Mouse (Mus musculus) brain, embryonic 14.5 days (tissue): ENCODE data around the gene Ctsz. TPM values are rescaled to one million over a fixed set of nuclear protein-coding genes. Genes with fewer than 3 reads are reported as not detected.

Experiments
- DNase-seq: peaks from one replicate; pipeline ENCODE4 v3.0.0-alpha.2; 2011; ENCODE audit warnings: low read depth
- CTCF ChIP-seq: fragments of 200-500 bp; IDR thresholded peaks from 2 replicates; pipeline ENCODE4 v1.5.1; 2012; ENCODE audit warnings: inconsistent platforms, mild to moderate bottlenecking, moderate library complexity, borderline replicate concordance; ENCODE audit not compliant: insufficient read depth, insufficient read length; ENCODE audit errors: extremely low read depth
- POLR2A ChIP-seq: fragments of 200-500 bp; IDR thresholded peaks from 2 replicates; pipeline ENCODE4 v1.6.1; 2012; ENCODE audit warnings: mild to moderate bottlenecking, inconsistent platforms, borderline replicate concordance; ENCODE audit not compliant: poor library complexity, insufficient read depth, insufficient read length, severe bottlenecking; ENCODE audit errors: extremely low read depth
- polyA plus RNA-seq: library from polyadenylated mRNA; depleted of rRNA; stranded (reverse); fragments of >200 nt; gene quantifications from 2 replicates; pipeline ENCODE4 v1.2.3, GENCODE M21; 2012; rRNA removed

Ctsz gene
- polyA plus RNA-seq, 1 experiment: 69.4 TPM

DNA sequence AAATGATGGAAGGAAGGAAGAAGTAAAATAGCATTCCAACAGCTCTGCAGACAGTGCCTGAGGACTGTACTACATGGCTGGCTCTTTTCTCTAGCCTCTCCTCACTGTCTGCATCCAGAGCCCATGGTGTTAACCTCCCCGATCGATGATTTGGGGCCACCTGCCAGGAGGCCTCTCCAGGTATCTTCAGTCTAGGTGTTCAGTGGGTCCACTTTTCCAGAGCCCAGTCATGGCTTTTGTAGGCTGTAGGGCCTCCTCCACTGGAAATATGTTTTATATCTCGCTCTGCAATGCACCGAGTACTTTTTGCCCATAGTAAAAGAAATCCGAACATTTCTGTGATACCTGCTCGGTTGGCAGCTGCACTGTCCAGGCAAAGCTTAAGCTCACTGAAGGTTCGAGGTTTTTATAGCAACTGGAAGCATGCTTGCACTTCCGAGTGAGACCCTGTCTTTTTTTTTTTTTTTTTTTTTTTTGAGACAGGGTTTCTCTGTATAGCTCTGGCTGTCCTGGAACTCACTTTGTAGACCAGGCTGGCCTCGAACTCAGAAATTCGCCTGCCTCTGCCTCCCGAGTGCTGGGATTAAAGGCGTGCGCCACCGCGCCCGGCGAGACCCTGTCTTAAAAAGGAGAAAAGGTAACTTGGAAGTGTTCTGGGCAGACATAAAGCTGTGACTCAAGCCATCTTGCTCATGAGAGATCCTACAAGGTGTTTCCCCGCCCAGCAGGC lies 23.7 kb downstream of the Ctsz start:
- DNase-seq: no peak
- TF ChIP-seq POLR2A: no peak
- no peak for TF ChIP-seq CTCF

DNA sequence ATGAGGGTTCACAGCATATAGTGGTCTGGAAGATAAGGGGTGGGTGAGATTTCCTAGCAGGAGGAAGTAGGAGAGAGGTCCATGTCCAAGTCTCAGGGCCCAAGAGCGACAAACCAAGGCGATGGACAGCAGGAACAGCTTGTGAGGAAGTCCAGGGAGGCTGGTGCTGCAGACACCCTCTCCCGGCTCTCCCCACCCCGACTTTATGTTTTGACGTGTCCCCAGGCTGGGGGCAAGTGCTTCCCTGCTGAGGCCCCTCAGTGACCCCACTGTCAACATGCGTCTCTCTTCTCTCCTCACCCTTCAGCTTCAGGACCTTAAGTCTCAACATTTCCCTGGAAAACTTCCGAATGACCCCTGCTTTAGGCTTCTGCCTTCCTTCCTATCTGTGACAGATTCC lies 25.7 kb downstream of the Ctsz start:
- TF ChIP-seq POLR2A (no peak), CTCF (no peak)
- DNase-seq: no peak

DNA sequence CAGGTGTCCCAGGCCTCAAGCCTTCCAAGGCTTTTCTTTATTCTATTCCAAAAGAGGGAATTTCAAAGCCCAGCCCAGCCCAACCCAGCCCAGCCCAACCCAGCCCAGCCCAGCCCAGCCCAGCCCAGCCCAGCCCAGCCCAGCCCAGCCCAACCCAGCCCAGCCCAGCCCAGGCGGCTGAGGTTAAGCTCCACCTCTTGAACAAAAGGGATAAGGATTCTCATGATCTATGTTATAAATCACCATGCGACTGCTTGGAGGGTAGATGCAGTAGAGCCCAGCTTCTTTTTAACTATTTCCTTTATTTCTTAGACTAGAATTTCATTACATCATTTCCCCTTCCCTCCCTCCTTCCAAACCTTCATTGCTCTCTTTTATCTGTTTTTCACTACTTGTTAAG lies 28.6 kb downstream of the Ctsz start:
- TF ChIP-seq POLR2A (no peak), CTCF (no peak)
- no peak for DNase-seq

DNA sequence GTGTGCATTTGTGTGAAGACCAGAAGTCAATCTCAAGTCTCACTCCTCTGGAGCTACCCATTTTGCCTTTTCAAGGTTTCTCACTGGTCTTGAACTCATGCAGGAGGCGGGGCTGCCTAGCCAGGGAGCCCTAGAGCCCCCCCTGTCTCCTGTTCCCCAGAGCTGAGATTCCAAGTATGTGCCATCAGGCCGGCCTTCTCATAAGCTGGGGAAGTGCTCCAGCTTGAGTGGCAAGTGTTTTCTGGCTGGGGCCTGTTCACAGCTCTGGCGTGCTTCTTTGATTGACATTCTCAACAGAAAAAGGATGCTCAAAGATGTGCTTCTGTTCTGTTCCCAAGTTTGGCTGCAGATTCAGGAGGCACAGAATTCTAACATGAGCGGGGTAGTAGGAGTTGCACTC lies 38.4 kb downstream of the Ctsz start:
- DNase-seq: no peak
- TF ChIP-seq POLR2A (no peak), CTCF (no peak)

DNA sequence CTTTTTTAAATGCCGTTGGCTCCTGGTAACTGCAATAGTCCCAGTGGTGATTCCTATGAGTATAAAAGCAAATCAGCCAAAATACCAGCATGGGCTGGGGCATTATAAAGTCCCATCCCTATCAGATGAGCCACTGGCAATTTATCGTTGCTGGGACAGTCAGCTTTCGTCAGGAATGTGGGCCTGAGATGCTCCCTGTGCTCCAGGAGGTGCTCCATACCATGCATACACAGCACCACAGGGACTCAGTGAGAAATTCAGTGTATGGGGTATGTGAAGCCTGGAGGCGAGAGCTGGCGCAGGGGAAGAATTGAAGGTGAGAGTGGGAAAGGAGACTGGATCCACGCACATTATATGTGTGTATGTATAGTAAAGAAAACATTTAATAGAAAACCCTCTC lies 41.0 kb downstream of the Ctsz start:
- DNase-seq: no peak
- TF ChIP-seq POLR2A (no peak), CTCF (no peak)

DNA sequence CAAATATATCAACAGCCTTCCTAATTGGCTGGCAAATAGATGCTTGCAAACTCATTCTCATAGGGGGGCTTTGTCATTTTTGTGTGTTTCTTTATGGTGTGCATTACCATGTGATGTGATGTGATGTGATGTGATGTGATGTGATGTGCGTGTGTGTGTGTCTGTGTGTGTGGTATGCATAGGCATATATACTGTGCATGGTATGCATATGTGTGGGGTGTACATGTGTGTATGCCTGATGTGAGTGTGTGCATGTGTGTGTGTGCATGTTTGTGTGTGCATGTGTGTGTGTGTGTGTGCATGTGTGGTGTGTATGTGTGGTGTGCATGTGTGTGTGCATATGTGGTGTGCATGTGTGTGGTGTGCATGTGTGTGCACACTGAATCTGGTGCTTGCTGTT lies 41.8 kb downstream of the Ctsz start:
- no peak for DNase-seq
- no peak for TF ChIP-seq CTCF
- no peak for TF ChIP-seq POLR2A

DNA sequence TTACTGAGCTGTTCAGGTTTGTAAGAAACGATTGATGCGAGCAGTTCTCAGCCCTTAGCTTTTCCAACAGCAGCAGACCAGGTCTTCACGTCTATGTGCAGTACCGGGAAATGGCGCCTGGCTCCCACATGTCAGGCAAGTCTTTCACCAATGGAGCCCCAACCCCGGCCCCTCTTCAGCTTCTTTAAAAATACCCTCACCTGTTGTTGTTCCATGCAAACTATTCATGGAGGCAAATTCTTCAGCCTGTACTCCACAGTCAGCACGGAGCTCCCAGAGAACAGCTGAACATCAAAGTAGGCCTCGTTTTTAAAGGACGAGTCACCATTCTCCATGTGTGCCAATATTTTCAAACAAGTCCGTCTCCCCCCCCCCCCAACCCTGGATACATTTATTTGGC lies 42.2 kb downstream of the Ctsz start:
- TF ChIP-seq CTCF (no peak), POLR2A (no peak)

DNA sequence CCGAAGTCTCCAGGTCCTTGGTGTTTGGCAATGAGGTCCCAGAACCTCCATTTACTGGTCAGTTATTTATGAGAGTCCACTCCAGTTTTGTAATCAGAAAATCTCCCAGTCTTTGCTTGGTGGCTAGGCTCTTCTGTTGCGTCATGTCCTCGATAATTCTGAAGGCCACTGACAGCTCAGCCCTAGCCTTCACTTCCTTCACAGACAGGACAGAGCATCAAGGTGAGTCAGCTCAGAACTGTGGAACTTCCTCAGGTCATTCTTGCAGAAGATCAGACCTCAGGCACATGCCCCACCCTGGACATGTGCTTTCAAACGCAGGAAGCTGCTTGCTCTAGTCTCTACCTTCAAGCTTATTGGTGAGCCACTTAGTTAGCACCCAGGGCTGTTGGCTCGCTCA lies 45.5 kb downstream of the Ctsz start:
- TF ChIP-seq POLR2A (no peak), CTCF (no peak)
- DNase-seq: no peak

More for the DNA sequence above, 42.2 kb downstream of the Ctsz start:
- DNase-seq: no peak

DNA sequence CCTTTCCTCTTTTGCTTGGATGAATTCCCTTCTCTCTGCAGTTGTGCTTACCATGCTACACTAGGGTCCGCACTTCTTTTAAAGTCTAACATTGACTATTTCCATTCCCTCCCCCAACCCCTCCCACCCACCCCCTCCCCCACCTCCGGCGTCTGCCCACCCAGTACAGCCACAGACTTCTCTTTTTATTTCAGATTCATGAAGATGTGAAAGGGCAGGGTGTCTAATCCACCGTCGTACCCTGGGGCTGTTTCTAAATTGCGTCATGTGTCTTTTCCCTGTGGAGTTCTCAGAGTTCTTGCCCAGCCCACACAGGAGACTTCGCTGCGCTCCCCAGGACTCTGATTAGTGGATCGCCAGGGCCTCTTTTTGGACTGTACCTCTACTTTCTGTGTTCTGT lies 46.3 kb downstream of the Ctsz start:
- no peak for TF ChIP-seq POLR2A
- TF ChIP-seq CTCF: no peak
- DNase-seq: no peak

DNA sequence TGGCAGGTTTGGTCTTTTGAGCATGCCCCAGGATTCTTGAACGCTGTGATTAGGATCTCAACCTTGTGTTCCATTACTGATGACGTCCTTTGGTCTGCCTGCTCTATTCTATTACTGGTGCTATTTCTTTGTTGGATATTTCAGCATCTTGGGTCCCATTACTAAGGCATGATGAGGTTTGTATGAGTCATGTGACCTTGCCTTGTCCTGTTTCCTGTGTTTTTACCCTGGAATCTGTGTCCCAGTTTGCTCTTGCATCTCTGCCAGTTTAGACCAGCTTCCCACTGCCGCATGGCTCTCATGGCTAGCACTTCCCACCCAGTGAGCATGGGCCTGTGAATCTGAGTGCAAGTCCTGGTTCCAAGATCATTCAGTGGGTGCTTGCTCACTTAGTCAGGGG lies 46.9 kb downstream of the Ctsz start:
- TF ChIP-seq CTCF (no peak), POLR2A (no peak)
- DNase-seq: no peak

DNA sequence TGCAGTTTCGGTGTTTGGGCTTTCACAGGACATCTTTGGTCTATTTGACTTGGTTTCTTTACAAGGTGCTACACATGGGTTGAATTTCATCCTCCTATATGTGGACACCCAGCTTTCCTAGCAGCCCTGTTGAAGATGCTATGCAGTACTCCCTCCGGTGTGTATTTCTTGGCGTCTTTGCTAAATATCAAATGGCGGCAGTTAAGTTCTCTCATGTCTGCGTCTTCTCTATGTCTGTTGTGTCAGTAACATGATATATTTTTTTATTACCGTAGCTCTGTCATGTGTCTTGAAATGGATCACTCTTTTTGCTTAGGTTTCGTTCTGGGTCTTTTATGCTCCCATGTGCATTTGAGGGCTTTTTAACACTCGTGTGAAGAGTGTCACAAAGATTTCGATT lies 57.8 kb downstream of the Ctsz start:
- no peak for TF ChIP-seq POLR2A
- TF ChIP-seq CTCF: no peak
- no peak for DNase-seq

Other genes starting within 250 kb of the Ctsz start
- gene Gnas, start 154.7 kb downstream of the Ctsz start, polyA plus RNA-seq: 1,690 and 2,178 TPM in 2 replicates
- gene Gm20721, start 92.3 kb downstream of the Ctsz start, polyA plus RNA-seq: 0.53 and 0.71 TPM in 2 replicates
- gene Nelfcd, start 23.2 kb downstream of the Ctsz start, polyA plus RNA-seq: 98.6 and 115 TPM in 2 replicates
- gene Tubb1, start 11.7 kb upstream of the Ctsz start, polyA plus RNA-seq: 0.98 and 1.5 TPM in 2 replicates
- gene Atp5e, start 25.1 kb upstream of the Ctsz start, polyA plus RNA-seq: 387 and 406 TPM in 2 replicates
- gene Prelid3b, start 34.0 kb upstream of the Ctsz start, polyA plus RNA-seq: 83.6 and 90.5 TPM in 2 replicates
- 0.01 TPM in 2 replicates for gene Zfp831, start 204.5 kb upstream of the Ctsz start, polyA plus RNA-seq